Mouse (Mus musculus): ENCODE measurements around the gene Dpp6. TPM values are rescaled to one million over a fixed set of nuclear protein-coding genes. Genes with fewer than 3 reads are reported as not detected.
A peak's percentile ranks its signal among the peaks of the same experiment; 100 is the strongest.

Dpp6 gene
- polyA plus RNA-seq, 1 experiment: 95.2 TPM

GRCm38 (mm10) chr5:27049341-27050091 is 232.5 kb downstream of the Dpp6 start:
- Histone ChIP-seq H3K27ac (ENCODE audit: insufficient read depth, low read length) (peak overlapping the region; percentile 79), H3K4me3 (ENCODE audit: insufficient read depth, low read length) (peak overlapping the region; percentile 53), H3K4me1 (ENCODE audit: control insufficient read depth, insufficient read depth, low read length) (no peaks in the 10 kb centered on the region)
- peak; percentile 18; the same call in 1 of the 2 replicates for TF ChIP-seq POLR2A (IDR thresholded peaks at IDR 0.05; ENCODE audit: extremely low read depth, insufficient read depth, low read length)
- no peak for TF ChIP-seq CTCF (IDR thresholded peaks at IDR 0.05; ENCODE audit: extremely low read depth, insufficient read depth, low read length)

- H3K4me3 ChIP-seq (ENCODE audit: insufficient read depth, low read length): no peak overlapping the region
- TF ChIP-seq POLR2A (IDR thresholded peaks at IDR 0.05; ENCODE audit: extremely low read depth, insufficient read depth, low read length) (no peak), CTCF (IDR thresholded peaks at IDR 0.05; ENCODE audit: extremely low read depth, insufficient read depth, low read length) (peak; percentile 54)
- H3K4me1 ChIP-seq (ENCODE audit: control insufficient read depth, insufficient read depth, low read length): no peaks in the 10 kb centered on the region
- no peak overlapping the region for H3K27ac ChIP-seq (ENCODE audit: insufficient read depth, low read length)
Measured at GRCm38 (mm10) chr5:27051250-27051649, 234.2 kb downstream of the Dpp6 start.

- no peak overlapping the region for H3K27ac ChIP-seq (ENCODE audit: insufficient read depth, low read length)
- TF ChIP-seq POLR2A (IDR thresholded peaks at IDR 0.05; ENCODE audit: extremely low read depth, insufficient read depth, low read length) (no peak), CTCF (IDR thresholded peaks at IDR 0.05; ENCODE audit: extremely low read depth, insufficient read depth, low read length) (no peak)
- H3K4me1 ChIP-seq (ENCODE audit: control insufficient read depth, insufficient read depth, low read length): peaks cover 1% of the 10 kb centered on the region; the same call in 1 of the 2 replicates
- no peak overlapping the region for H3K4me3 ChIP-seq (ENCODE audit: insufficient read depth, low read length)
Measured at GRCm38 (mm10) chr5:27052441-27052840, 235.4 kb downstream of the Dpp6 start.

- peaks cover 1% of the 10 kb centered on the region; the same call in 1 of the 2 replicates for H3K4me1 ChIP-seq (ENCODE audit: control insufficient read depth, insufficient read depth, low read length)
- no peak for TF ChIP-seq POLR2A (IDR thresholded peaks at IDR 0.05; ENCODE audit: extremely low read depth, insufficient read depth, low read length)
- no peak for TF ChIP-seq CTCF (IDR thresholded peaks at IDR 0.05; ENCODE audit: extremely low read depth, insufficient read depth, low read length)
- no peak overlapping the region for H3K4me3 ChIP-seq (ENCODE audit: insufficient read depth, low read length)
- H3K27ac ChIP-seq (ENCODE audit: insufficient read depth, low read length): no peak overlapping the region
Measured at GRCm38 (mm10) chr5:27056436-27056835, 239.4 kb downstream of the Dpp6 start.

GRCm38 (mm10) chr5:27060114-27060513 is 243.1 kb downstream of the Dpp6 start:
- peaks cover 1% of the 10 kb centered on the region; the same call in 1 of the 2 replicates for H3K4me1 ChIP-seq (ENCODE audit: control insufficient read depth, insufficient read depth, low read length)
- H3K4me3 ChIP-seq (ENCODE audit: insufficient read depth, low read length): no peak overlapping the region
- H3K27ac ChIP-seq (ENCODE audit: insufficient read depth, low read length): no peak overlapping the region
- TF ChIP-seq POLR2A (IDR thresholded peaks at IDR 0.05; ENCODE audit: extremely low read depth, insufficient read depth, low read length) (no peak), CTCF (IDR thresholded peaks at IDR 0.05; ENCODE audit: extremely low read depth, insufficient read depth, low read length) (no peak)

GRCm38 (mm10) chr5:27063871-27064270 is 246.9 kb downstream of the Dpp6 start:
- Histone ChIP-seq H3K27ac (ENCODE audit: insufficient read depth, low read length) (no peak overlapping the region), H3K4me3 (ENCODE audit: insufficient read depth, low read length) (no peak overlapping the region), H3K4me1 (ENCODE audit: control insufficient read depth, insufficient read depth, low read length) (peaks cover 3% of the 10 kb centered on the region; the same call in 1 of the 2 replicates)
- TF ChIP-seq POLR2A (IDR thresholded peaks at IDR 0.05; ENCODE audit: extremely low read depth, insufficient read depth, low read length) (no peak), CTCF (IDR thresholded peaks at IDR 0.05; ENCODE audit: extremely low read depth, insufficient read depth, low read length) (no peak)

GRCm38 (mm10) chr5:27066837-27067236 is 249.8 kb downstream of the Dpp6 start:
- H3K4me1 ChIP-seq (ENCODE audit: control insufficient read depth, insufficient read depth, low read length): peaks cover 3% of the 10 kb centered on the region; the same call in 1 of the 2 replicates
- no peak overlapping the region for H3K27ac ChIP-seq (ENCODE audit: insufficient read depth, low read length)
- TF ChIP-seq CTCF (IDR thresholded peaks at IDR 0.05; ENCODE audit: extremely low read depth, insufficient read depth, low read length) (no peak), POLR2A (IDR thresholded peaks at IDR 0.05; ENCODE audit: extremely low read depth, insufficient read depth, low read length) (no peak)
- no peak overlapping the region for H3K4me3 ChIP-seq (ENCODE audit: insufficient read depth, low read length)

GRCm38 (mm10) chr5:27075131-27075591 is 258.2 kb downstream of the Dpp6 start:
- H3K4me1 ChIP-seq (ENCODE audit: control insufficient read depth, insufficient read depth, low read length): peaks cover 6% of the 10 kb centered on the region
- no peak overlapping the region for H3K4me3 ChIP-seq (ENCODE audit: insufficient read depth, low read length)
- H3K27ac ChIP-seq (ENCODE audit: insufficient read depth, low read length): no peak overlapping the region
- TF ChIP-seq POLR2A (IDR thresholded peaks at IDR 0.05; ENCODE audit: extremely low read depth, insufficient read depth, low read length): no peak
- TF ChIP-seq CTCF (IDR thresholded peaks at IDR 0.05; ENCODE audit: extremely low read depth, insufficient read depth, low read length): peak; percentile 88

GRCm38 (mm10) chr5:27076046-27076445 is 259.0 kb downstream of the Dpp6 start:
- Histone ChIP-seq H3K27ac (ENCODE audit: insufficient read depth, low read length) (no peak overlapping the region), H3K4me3 (ENCODE audit: insufficient read depth, low read length) (no peak overlapping the region), H3K4me1 (ENCODE audit: control insufficient read depth, insufficient read depth, low read length) (peaks cover 6% of the 10 kb centered on the region)
- TF ChIP-seq POLR2A (IDR thresholded peaks at IDR 0.05; ENCODE audit: extremely low read depth, insufficient read depth, low read length) (no peak), CTCF (IDR thresholded peaks at IDR 0.05; ENCODE audit: extremely low read depth, insufficient read depth, low read length) (peak; percentile 48; the same call in 1 of the 2 replicates)

GRCm38 (mm10) chr5:27077821-27078220 is 260.8 kb downstream of the Dpp6 start:
- Histone ChIP-seq H3K4me1 (ENCODE audit: control insufficient read depth, insufficient read depth, low read length) (peaks cover 6% of the 10 kb centered on the region), H3K4me3 (ENCODE audit: insufficient read depth, low read length) (no peak overlapping the region), H3K27ac (ENCODE audit: insufficient read depth, low read length) (no peak overlapping the region)
- TF ChIP-seq POLR2A (IDR thresholded peaks at IDR 0.05; ENCODE audit: extremely low read depth, insufficient read depth, low read length): no peak
- TF ChIP-seq CTCF (IDR thresholded peaks at IDR 0.05; ENCODE audit: extremely low read depth, insufficient read depth, low read length): no peak

Measured in cortical plate, adult 2 months (tissue).